Mouse (Mus musculus) T-helper 17 cell (primary cell): ENCODE results near the gene Prkcb.

Experiments used
- in situ Hi-C, 2 experiments: fragments of 300-600 bp; cut with MboI, MseI; formaldehyde crosslinking; loops; 1 replicate in 1 of 2; 2 replicates in 1 of 2; pipeline ENCODE4 v1.15.1; 2025; ENCODE audit warnings: high pct_unique_total_duplicates in 2 of 2

Gene Prkcb

GRCm38 (mm10) chr7:122652523-122652922 is 364.0 kb downstream of the Prkcb start:
- in situ Hi-C loops, result loop anchor here in 1 of 2 experiments (25.0 kb wide), 1 partner anchor 415 kb away; no protein-coding TSS in a partner anchor

DNA sequence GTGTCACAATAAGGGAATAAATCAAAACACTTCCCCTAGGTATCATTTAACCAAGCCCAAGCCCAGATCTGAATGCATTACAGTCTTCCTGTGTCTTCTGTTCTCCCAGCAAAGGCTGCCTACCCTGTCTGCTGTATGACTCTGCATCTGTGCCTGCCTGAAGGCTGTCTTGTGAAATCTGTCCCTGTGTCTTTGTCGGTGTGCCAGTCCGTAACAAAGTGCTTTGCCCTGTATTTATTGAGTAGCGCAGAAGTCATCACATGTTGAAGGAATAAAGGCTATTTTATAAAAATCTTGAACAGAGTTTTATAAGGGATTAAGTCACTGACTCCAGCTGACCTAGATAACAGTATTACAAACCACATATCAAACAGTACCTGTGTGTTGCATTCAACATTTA is 368.1 kb downstream of the Prkcb start:
- in situ Hi-C loops, result loop anchor here in 1 of 2 experiments (25.0 kb wide), 1 partner anchor 419 kb away; no protein-coding TSS in a partner anchor

GRCm38 (mm10) chr7:122657423-122658126 is 369.0 kb downstream of the Prkcb start:
- in situ Hi-C loops, result loop anchor here in 1 of 2 experiments (25.0 kb wide), 1 partner anchor 420 kb away; no protein-coding TSS in a partner anchor

DNA sequence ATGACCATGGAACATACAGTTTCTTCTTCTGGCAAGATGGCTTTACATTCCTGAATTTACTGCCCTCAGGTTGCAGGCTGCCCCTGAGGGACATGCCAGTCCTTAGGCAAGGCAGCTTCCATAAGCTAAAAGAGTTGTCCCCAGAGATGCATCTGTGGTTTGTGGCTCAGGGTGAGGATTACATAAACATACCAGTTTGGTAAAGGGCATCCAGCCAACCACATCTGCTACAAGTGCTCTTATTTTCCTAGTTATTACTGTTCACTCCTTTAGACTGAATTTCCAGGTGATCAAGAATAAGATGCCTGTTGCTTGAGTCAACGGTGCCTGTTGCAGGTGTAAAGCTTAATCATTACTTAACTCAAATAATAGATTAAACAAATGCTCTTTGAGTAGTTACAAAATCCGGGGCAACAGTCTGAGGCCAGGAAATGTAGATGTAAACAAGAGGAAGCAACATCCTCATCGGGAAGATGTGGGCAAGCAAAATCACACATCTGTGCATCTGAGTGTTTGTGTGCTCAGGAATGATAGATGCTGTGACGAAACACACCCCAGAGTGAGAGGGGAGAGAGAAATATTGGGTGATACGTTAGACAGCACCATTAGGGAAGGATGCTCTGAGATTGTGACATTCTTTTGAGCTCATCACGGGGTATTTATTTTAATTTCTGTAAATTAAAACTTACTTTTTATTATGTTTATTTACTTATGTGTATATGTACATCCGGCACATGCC is 376.9 kb downstream of the Prkcb start:
- in situ Hi-C loops, result loop anchor here (5.0 to 25.0 kb wide), 3 partner anchors 183 to 428 kb away; no protein-coding TSS in a partner anchor

DNA sequence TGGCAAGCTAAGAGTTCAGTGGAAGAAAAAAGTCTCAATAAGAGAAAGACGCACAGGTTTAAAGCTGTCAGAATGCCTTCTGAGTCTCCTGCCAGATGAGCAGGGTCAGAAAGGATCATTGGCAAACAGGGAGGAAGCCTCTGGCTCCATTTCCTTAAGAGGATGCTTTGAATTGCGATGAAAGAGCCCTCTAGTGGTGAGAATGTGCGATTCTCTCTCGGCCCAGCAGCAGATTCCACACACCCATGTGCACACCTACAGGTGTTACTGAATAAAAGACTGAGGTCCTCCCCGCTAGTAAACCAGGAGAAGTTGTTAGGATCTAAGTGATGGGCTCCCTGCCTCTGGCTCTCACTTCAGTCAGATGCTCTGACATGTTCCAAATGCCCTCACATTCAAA is 379.4 kb downstream of the Prkcb start:
- in situ Hi-C loops, result loop anchor here (5.0 to 25.0 kb wide), 3 partner anchors 186 to 431 kb away; no protein-coding TSS in a partner anchor

DNA sequence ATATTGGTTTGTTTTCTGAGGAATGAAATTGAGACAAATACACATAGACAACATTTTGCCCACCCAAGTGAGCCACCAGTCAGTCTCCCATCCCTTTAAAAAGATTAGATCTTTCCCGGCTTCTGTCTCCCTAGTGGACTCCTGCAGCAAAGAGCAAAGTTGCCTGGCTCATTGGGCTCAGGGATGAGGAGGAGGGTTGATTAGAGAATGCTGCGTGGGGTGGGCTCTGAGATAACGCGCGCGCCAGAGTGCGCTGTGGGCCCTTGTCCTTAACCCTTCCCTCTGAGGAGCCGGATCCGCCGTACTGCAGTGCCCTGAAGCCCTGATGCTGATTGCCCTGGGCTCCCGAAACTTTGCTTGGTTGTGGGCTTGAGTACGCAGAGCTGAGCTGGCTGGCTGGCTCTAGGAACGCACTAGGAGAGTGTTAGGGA is 381.9 kb downstream of the Prkcb start, which contains the start of gene Cacng3:
Gene Cacng3 (plus strand): TSS at position 51 of the 431 bp plus-strand sequence.
- in situ Hi-C loops, result loop anchor here (10.0 to 25.0 kb wide), 2 partner anchors 426 to 433 kb away; no protein-coding TSS in a partner anchor

GRCm38 (mm10) chr7:122670873-122671641 is 382.5 kb downstream of the Prkcb start:
- in situ Hi-C loops, result loop anchor here (10.0 to 25.0 kb wide), 2 partner anchors 426 to 434 kb away; no protein-coding TSS in a partner anchor

- in situ Hi-C loops, result loop anchor here (10.0 to 25.0 kb wide), 2 partner anchors 428 to 436 kb away; no protein-coding TSS in a partner anchor
Measured at GRCm38 (mm10) chr7:122672981-122673380, 384.4 kb downstream of the Prkcb start.

GRCm38 (mm10) chr7:122675207-122675606 is 386.7 kb downstream of the Prkcb start:
- in situ Hi-C loops, result loop anchor here in 1 of 2 experiments (10.0 kb wide), 1 partner anchor 430 kb away; no protein-coding TSS in a partner anchor
